Mouse (Mus musculus) liver, embryonic 15.5 days (tissue): ENCODE measurements around the gene Rasgrp3. TPM values are rescaled to one million over a fixed set of nuclear protein-coding genes. Genes with fewer than 3 reads are reported as not detected.
A peak's percentile ranks its signal among the peaks of the same experiment; 100 is the strongest.

ENCODE experiments used
- ATAC-seq: fragments of 200-750 bp; cut with Nextera tagmentation; 2 replicates; pipeline ENCODE4 v1.8.0; 2017; ENCODE audit warnings: moderate number of reproducible peaks, mild to moderate bottlenecking, moderate library complexity; ENCODE audit not compliant: insufficient read depth
- H3K27ac ChIP-seq: fragments of 300-500 bp; sonication (generic); replicated peaks from 2 replicates; pipeline ENCODE4 v1.5.1; 2015; ENCODE audit warnings: mild to moderate bottlenecking, inconsistent platforms
- H3K27me3 ChIP-seq: fragments of 300-500 bp; sonication (generic); 2 replicates; pipeline ENCODE4 v1.6.1; 2015; ENCODE audit warnings: mild to moderate bottlenecking, inconsistent platforms
- H3K36me3 ChIP-seq: fragments of 300-500 bp; sonication (generic); replicated peaks from 2 replicates; pipeline ENCODE4 v1.6.1; 2015; ENCODE audit warnings: moderate library complexity, mild to moderate bottlenecking, inconsistent platforms
- H3K4me1 ChIP-seq: fragments of 300-500 bp; sonication (generic); replicated peaks from 2 replicates; pipeline ENCODE4 v1.6.1; 2015; ENCODE audit warnings: inconsistent platforms
- H3K4me2 ChIP-seq: fragments of 300-500 bp; sonication (generic); 2 replicates; pipeline ENCODE4 v1.6.1; 2015; ENCODE audit warnings: moderate library complexity, mild to moderate bottlenecking, inconsistent platforms
- H3K4me3 ChIP-seq: fragments of 300-500 bp; sonication (generic); replicated peaks from 2 replicates; pipeline ENCODE4 v1.5.1; 2015; ENCODE audit warnings: mild to moderate bottlenecking, inconsistent platforms
- H3K9ac ChIP-seq: fragments of 300-500 bp; sonication (generic); 2 replicates; pipeline ENCODE4 v1.6.1; 2015; ENCODE audit warnings: moderate library complexity, mild to moderate bottlenecking, inconsistent platforms
- H3K9me3 ChIP-seq: fragments of 300-500 bp; sonication (generic); replicated peaks from 2 replicates; pipeline ENCODE4 v1.6.1; 2016; ENCODE audit warnings: inconsistent platforms
- WGBS: fragments of 180-500 bp; shearing (Covaris S2); methylation state at CpG from one replicate; pipeline ENCODE4 v1.1.7; 2015; ENCODE audit warnings: mixed read lengths; ENCODE audit not compliant: insufficient replicate concordance; 5-methylcytosine and 5-hydroxymethylcytosine counted together
- polyA plus RNA-seq: library from polyadenylated mRNA; unstranded; fragments of >200 nt; fragmentation: Nextera tagmentation; extraction: Ambion mirVana; gene quantifications from 2 replicates; pipeline ENCODE4 v1.2.1, GENCODE M21; 2015

Gene Rasgrp3
- polyA plus RNA-seq, 1 experiment from 2014 or later: 2.9 TPM

- H3K9me3 ChIP-seq: no peaks in the 10 kb centered on the region
- no peaks in the 10 kb centered on the region for H3K36me3 ChIP-seq
- no peaks in the 10 kb centered on the region for H3K27me3 ChIP-seq
- WGBS: 30% methylated on average over 3 of the region's 3 CpGs
- ATAC-seq: no peak
- no peak overlapping the region for H3K9ac ChIP-seq
- no peak overlapping the region for H3K27ac ChIP-seq
- H3K4me2 ChIP-seq: no peak overlapping the region
- no peak overlapping the region for H3K4me3 ChIP-seq
- H3K4me1 ChIP-seq: no peaks in the 10 kb centered on the region
Observed at GRCm38 (mm10) chr17:75523812-75524211, 88.1 kb downstream of the Rasgrp3 start.

GRCm38 (mm10) chr17:75526411-75526810 lies 90.7 kb downstream of the Rasgrp3 start:
- ATAC-seq: no peak
- 61% methylated on average over 1 of the region's 1 CpGs for WGBS
- Histone ChIP-seq H3K27ac (no peak overlapping the region), H3K27me3 (no peaks in the 10 kb centered on the region), H3K4me1 (no peaks in the 10 kb centered on the region), H3K4me3 (no peak overlapping the region), H3K9ac (no peak overlapping the region), H3K36me3 (no peaks in the 10 kb centered on the region), H3K9me3 (no peaks in the 10 kb centered on the region), H3K4me2 (no peak overlapping the region)

DNA sequence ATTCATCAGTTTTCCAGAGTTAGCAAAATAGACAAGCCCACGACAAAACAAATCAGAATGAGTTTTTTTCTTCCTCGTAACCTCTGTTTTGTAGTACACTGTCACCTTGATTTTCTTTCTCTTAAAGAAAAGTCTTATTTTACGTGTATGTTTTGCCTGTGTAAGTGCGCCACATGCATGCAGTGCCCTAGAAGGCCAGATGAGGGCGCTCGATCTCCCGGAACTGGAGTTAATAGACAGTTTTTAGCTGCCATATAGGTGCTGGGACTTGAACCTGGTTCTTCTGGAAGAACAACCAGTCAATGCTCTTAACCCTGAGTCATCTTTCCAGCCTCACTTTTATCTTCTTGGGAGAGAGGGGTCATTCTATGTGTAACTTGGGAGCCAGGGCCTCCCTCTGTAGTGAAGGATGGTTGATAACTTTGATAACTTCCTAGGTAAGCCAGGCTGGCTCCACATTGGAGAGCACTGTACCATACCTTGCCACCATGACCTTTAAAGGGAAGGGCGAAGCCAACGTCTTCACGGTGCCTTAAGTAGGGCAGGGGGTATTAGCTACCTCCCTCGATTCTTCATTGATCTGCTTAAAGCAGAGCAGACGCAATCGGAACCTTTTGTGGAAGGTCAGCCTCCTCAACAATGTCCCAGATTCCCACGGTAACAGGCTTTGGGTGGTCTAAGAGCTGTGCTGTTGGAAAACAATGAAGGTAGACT lies 93.7 kb downstream of the Rasgrp3 start:
- H3K9ac ChIP-seq: no peak overlapping the region
- no peaks in the 10 kb centered on the region for H3K27me3 ChIP-seq
- H3K4me3 ChIP-seq: no peak overlapping the region
- H3K9me3 ChIP-seq: no peaks in the 10 kb centered on the region
- H3K4me2 ChIP-seq: no peak overlapping the region
- no peak overlapping the region for H3K27ac ChIP-seq
- no peaks in the 10 kb centered on the region for H3K4me1 ChIP-seq
- WGBS: 79% methylated on average over 14 of the region's 14 CpGs
- no peaks in the 10 kb centered on the region for H3K36me3 ChIP-seq
- no peak for ATAC-seq

DNA sequence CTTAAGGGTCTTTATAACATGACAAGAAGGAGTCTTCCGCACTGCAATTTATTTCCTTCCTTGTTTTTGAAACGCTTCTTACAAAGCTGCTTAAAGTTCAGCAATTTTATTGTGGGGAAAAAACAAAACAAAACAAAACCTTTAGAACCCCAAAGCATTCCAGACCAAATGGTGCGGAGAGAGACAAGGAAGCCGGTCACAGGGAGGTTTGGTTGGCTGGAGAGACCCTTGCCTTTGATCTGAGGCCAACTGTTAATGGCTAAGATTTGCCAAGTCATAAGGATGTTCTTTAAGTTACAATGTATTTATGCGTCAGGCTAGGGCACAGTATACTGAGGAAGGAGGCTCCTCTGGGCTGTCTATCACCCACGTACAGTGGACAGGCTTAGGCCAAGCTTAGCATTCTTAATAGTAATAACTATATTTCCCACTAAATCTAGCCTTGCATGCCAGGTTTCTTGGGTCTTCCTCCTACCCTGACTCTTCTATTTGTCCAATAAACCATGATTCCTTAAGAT lies 96.8 kb downstream of the Rasgrp3 start:
- Histone ChIP-seq H3K4me2 (no peak overlapping the region), H3K4me3 (no peak overlapping the region), H3K27me3 (no peaks in the 10 kb centered on the region), H3K27ac (no peak overlapping the region), H3K9ac (no peak overlapping the region), H3K9me3 (no peaks in the 10 kb centered on the region), H3K36me3 (peaks cover 7% of the 10 kb centered on the region; the same call in 1 of the 2 replicates), H3K4me1 (no peaks in the 10 kb centered on the region)
- 76% methylated on average over 6 of the region's 6 CpGs for WGBS
- ATAC-seq: no peak

DNA sequence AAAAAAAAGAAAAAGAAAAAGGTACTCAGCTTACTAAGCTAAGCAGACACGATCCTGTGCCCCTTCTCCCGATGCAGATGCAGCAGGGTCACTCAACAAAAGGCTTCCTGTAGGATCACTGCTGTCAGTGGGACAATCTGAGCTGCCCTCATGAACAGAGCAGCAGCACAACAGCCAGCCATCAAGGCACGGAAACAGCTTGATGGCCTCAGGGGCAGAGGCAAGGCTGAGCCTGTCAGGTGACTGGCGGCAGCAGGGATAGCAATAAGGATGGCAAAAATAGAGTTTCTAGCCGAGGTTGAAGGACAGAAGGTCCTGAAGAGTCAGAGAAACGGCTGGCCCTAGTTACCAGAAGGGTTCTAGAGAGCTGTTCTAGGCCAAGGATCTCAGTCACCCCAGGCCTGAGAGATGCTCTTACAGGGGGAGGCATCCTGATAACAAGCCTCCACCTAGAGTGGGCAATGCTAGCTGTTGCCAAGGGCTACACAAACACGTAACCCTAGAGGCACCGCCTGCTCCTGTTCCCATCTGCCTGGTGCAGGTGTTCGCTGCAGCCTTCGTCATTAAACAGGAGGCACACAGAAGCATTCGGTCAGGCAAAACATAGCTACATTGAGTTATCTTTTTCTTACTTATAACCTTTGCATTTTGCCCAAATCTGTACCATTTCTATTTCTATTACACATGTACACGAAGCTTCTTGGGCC lies 98.8 kb downstream of the Rasgrp3 start:
- H3K27me3 ChIP-seq: no peaks in the 10 kb centered on the region
- no peak overlapping the region for H3K4me2 ChIP-seq
- H3K4me1 ChIP-seq: no peaks in the 10 kb centered on the region
- peaks cover 22% of the 10 kb centered on the region for H3K36me3 ChIP-seq
- no peak overlapping the region for H3K27ac ChIP-seq
- H3K4me3 ChIP-seq: no peak overlapping the region
- WGBS: 71% methylated on average over 12 of the region's 12 CpGs
- H3K9ac ChIP-seq: no peak overlapping the region
- no peaks in the 10 kb centered on the region for H3K9me3 ChIP-seq
- ATAC-seq: no peak

GRCm38 (mm10) chr17:75535612-75536011 lies 99.9 kb downstream of the Rasgrp3 start:
- Histone ChIP-seq H3K36me3 (peaks cover 25% of the 10 kb centered on the region), H3K4me3 (no peak overlapping the region), H3K4me1 (no peaks in the 10 kb centered on the region), H3K4me2 (no peak overlapping the region), H3K27me3 (no peaks in the 10 kb centered on the region), H3K9ac (no peak overlapping the region), H3K9me3 (no peaks in the 10 kb centered on the region), H3K27ac (no peak overlapping the region)
- ATAC-seq: no peak
- 79% methylated on average over 4 of the region's 4 CpGs for WGBS

DNA sequence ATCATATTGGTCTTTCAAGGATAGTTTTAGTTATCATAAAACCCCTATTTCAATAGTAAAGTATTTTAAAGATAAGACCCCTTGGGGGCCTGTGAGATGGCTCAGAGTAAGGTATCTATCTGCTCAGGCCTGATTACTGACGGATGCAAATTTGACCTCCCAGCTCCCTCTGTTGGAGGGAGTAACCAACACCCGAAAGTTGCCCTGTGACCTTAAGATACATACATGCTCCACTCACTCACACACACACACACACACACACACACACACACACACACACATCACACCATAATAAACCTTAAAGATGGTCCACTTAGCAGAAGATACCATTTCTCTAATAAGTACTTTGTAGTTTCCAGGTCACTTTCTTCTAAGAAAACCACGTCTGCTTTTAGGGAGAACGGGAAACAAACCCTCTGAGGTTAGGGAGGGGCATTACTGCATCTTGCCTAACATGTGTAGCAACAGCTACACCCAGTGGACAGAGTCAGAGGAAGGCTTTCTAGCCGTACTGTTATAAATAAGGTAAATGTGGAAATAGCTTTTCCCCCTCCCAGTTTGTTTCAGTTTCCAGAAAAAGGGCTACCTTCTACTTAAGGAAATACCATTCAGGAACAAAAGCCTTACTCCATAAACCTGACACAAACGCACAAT lies 100.8 kb downstream of the Rasgrp3 start:
- H3K4me3 ChIP-seq: no peak overlapping the region
- H3K27me3 ChIP-seq: no peaks in the 10 kb centered on the region
- H3K4me2 ChIP-seq: no peak overlapping the region
- peaks cover 25% of the 10 kb centered on the region for H3K36me3 ChIP-seq
- H3K4me1 ChIP-seq: no peaks in the 10 kb centered on the region
- peak; percentile 55 for ATAC-seq
- H3K27ac ChIP-seq: no peak overlapping the region
- H3K9me3 ChIP-seq: no peaks in the 10 kb centered on the region
- no peak overlapping the region for H3K9ac ChIP-seq
- 25% methylated on average over 6 of the region's 6 CpGs for WGBS

GRCm38 (mm10) chr17:75537050-75537445 lies 101.4 kb downstream of the Rasgrp3 start:
- Histone ChIP-seq H3K4me1 (no peaks in the 10 kb centered on the region), H3K9ac (no peak overlapping the region), H3K4me3 (no peak overlapping the region), H3K36me3 (peaks cover 30% of the 10 kb centered on the region), H3K9me3 (no peaks in the 10 kb centered on the region), H3K4me2 (no peak overlapping the region), H3K27me3 (no peaks in the 10 kb centered on the region), H3K27ac (no peak overlapping the region)
- no peak for ATAC-seq
- 75% methylated on average over 7 of the region's 7 CpGs for WGBS

DNA sequence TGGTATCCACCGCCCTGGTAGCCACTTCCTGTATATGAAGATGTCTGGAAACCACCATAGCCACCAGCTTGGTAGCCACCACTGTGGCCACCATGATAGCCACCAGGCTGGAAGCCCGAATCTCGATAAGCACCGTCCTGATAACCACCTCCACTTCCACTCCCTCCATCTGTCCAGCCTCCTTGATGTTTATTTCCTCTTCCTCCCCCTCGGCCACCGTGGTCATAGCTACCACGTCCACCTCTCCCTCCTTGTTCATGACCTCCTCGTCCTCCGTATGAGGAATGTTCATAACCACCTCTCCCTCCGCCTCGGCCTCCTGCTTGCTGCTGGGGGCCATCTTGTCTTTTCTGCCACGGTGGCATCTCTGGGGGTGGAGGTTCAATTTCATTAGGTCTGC lies 102.7 kb downstream of the Rasgrp3 start:
- Histone ChIP-seq H3K4me1 (peaks cover 3% of the 10 kb centered on the region; the same call in 1 of the 2 replicates), H3K36me3 (peaks cover 38% of the 10 kb centered on the region), H3K9me3 (no peaks in the 10 kb centered on the region), H3K4me3 (no peak overlapping the region), H3K4me2 (no peak overlapping the region), H3K27me3 (no peaks in the 10 kb centered on the region), H3K27ac (0 out of 2 replicates have a peak overlapping the region, but pooled peaks have one; percentile 5), H3K9ac (no peak overlapping the region)
- WGBS: 74% methylated on average over 12 of the region's 12 CpGs
- no peak for ATAC-seq

DNA sequence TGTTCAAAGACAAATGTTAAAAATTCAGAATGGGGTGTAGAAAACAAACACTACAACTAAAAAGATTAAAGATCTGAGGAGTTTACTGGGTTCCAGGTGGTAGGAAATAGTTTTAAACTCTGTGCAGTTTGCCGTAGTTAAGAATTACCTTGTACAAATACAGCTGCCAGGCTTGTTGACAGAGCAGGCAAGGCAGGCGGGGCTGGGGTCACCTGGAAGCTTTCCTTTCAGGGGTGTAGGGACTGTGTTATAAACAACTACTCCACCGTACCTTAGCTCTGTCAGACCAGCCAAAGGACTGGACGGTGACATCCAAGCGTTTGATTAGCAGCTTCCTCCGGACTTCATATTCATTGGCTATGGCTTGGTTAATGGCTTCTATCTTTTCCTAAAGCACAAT lies 103.4 kb downstream of the Rasgrp3 start:
- ATAC-seq: peak; percentile 55; the same call in 1 of the 2 replicates
- Histone ChIP-seq H3K36me3 (peaks cover 40% of the 10 kb centered on the region), H3K9ac (no peak overlapping the region), H3K9me3 (no peaks in the 10 kb centered on the region), H3K4me3 (no peak overlapping the region), H3K4me1 (peaks cover 6% of the 10 kb centered on the region; the same call in 1 of the 2 replicates), H3K27ac (peak overlapping the region; percentile 29; the same call in 1 of the 2 replicates), H3K27me3 (no peaks in the 10 kb centered on the region), H3K4me2 (peak overlapping the region; percentile 15; the same call in 1 of the 2 replicates)
- WGBS: 73% methylated on average over 6 of the region's 6 CpGs

DNA sequence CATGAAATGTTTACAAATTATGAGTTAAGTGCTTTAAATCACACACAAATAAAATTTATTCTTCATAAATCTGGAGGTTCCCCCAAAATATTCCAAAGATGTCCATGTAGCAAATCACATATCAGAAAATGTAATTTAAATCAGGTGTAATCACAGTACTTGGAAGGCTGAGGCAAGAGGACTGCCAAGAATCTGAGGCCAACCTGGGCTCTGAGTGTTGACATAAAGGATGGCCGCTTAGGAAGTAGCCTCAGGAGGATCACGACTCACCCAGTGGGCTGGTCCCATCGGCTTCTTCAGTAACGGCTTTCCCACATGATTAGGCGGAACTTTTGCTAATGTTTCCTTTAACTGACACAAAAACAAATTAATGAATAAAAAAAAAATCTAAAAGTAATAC lies 104.1 kb downstream of the Rasgrp3 start:
- H3K36me3 ChIP-seq: peaks cover 43% of the 10 kb centered on the region

More for the DNA sequence above, 104.1 kb downstream of the Rasgrp3 start:
- no peak for ATAC-seq
- Histone ChIP-seq H3K4me2 (no peak overlapping the region), H3K27ac (no peak overlapping the region), H3K9ac (no peak overlapping the region), H3K4me3 (no peak overlapping the region), H3K9me3 (no peaks in the 10 kb centered on the region), H3K4me1 (peaks cover 13% of the 10 kb centered on the region), H3K27me3 (no peaks in the 10 kb centered on the region)
- 80% methylated on average over 5 of the region's 5 CpGs for WGBS
